ENCODE assay signal across 8 mouse cellular contexts in the genomic region with DNA sequence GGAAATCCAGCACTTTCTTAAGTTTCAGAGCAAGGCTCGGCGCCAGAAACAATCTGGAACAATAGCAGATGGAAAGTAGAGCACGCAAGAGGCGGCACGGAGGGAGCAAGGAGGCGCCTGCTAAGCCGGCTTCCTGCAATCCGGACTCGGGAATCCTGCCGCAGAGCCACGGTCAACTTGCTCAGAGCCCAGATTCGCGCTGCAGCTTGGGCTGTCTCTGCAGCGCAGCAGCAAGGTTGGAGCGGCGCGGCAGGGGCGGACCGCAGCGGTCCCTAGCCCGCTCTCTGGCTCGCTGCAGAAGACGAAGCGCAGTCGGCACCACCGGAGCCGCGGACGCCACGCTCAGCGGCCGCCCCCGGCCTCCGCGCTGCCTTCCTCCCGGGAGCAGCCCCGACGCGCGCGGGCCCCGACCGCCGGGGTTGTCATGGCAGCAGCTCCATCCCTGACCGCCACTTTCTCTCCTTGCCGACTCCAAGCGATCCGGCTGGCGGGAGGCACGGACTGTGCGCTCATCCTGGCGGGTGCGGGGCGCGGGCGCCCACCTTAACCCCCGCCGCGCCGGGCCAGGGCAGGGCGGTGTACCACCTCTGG.
DNase-seq lines count a peak whose midpoint lies in the region; ATAC-seq lines count a peak whose summit lies in the region.

No protein-coding gene starts in this region.

- peak overlapping the region; percentile 72 for H3K4me2 ChIP-seq in embryonic facial prominence, embryonic 11.5 days (ENCODE audit: low read depth, low read length)
- 0 out of 2 replicates have a peak overlapping the region, but pooled peaks have one; percentile 17 for H3K4me2 ChIP-seq in liver, embryonic 16.5 days (ENCODE audit: low read depth, low read length)

- DNase-seq in urinary bladder, postnatal 25 days (ENCODE audit: low spot score), result peak; percentile 4
- no peak for DNase-seq in urinary bladder, adult 18-20 months (ENCODE audit: low spot score in 2 of 2)
- DNase-seq in embryonic facial prominence, embryonic 11.5 days (ENCODE audit: low spot score), result peak; percentile 75
- peak; percentile 79 for DNase-seq in heart, embryonic 10.5 days (ENCODE audit: low spot score)
- peak; percentile 50 to 65 for DNase-seq in layer of hippocampus, adult 18-20 months (ENCODE audit: low spot score in 2 of 2)
- DNase-seq in right cerebral cortex, postnatal 14 days, result peak; percentile 69

- H3K36me3 ChIP-seq in embryonic facial prominence, embryonic 11.5 days (replicated peaks; ENCODE audit: control insufficient read depth, insufficient read depth, low read depth, low read length), result no peaks in the 10 kb centered on the region
- no peaks in the 10 kb centered on the region for H3K36me3 ChIP-seq in heart, embryonic 10.5 days
- H3K36me3 ChIP-seq in liver, embryonic 16.5 days (ENCODE audit: control insufficient read depth, insufficient read depth), result no peaks in the 10 kb centered on the region

- H3K9me3 ChIP-seq in embryonic facial prominence, embryonic 11.5 days (replicated peaks; ENCODE audit: control insufficient read depth, low read length), result no peaks in the 10 kb centered on the region
- no peaks in the 10 kb centered on the region for H3K9me3 ChIP-seq in heart, embryonic 10.5 days
- H3K9me3 ChIP-seq in liver, embryonic 16.5 days (replicated peaks; ENCODE audit: control insufficient read depth, low read length), result no peaks in the 10 kb centered on the region

- peak overlapping the region; percentile 68 for H3K9ac ChIP-seq in embryonic facial prominence, embryonic 11.5 days (replicated peaks; ENCODE audit: low read length)
- no peak overlapping the region for H3K9ac ChIP-seq in liver, embryonic 16.5 days (ENCODE audit: low read depth, low read length)

- H3K27me3 ChIP-seq in embryonic facial prominence, embryonic 11.5 days (ENCODE audit: control insufficient read depth, insufficient read depth, low read length), result no peaks in the 10 kb centered on the region; the same call in 1 of the 2 replicates
- peaks cover 64% of the 10 kb centered on the region for H3K27me3 ChIP-seq in heart, embryonic 10.5 days (ENCODE audit: insufficient read depth, poor library complexity, severe bottlenecking)
- H3K27me3 ChIP-seq in liver, embryonic 16.5 days (ENCODE audit: control insufficient read depth, insufficient read depth, low read depth, low read length), result peaks cover 35% of the 10 kb centered on the region

- WGBS in embryonic facial prominence, embryonic 11.5 days, result under 1% methylated on average over 55 of the region's 61 CpGs
- WGBS in heart, embryonic 10.5 days, result under 1% methylated on average over 61 of the region's 61 CpGs
- WGBS in liver, embryonic 16.5 days (ENCODE audit: insufficient replicate concordance), result 1% methylated on average over 55 of the region's 61 CpGs

- 0 out of 2 replicates have a peak overlapping the region, but pooled peaks have one; percentile 6 for H3K27ac ChIP-seq in embryonic facial prominence, embryonic 11.5 days (replicated peaks; ENCODE audit: low read depth, low read length)
- H3K27ac ChIP-seq in heart, embryonic 10.5 days, result peak overlapping the region; percentile 83
- H3K27ac ChIP-seq in liver, embryonic 16.5 days (ENCODE audit: low read length), result no peak overlapping the region

- H3K4me3 ChIP-seq in embryonic facial prominence, embryonic 11.5 days (ENCODE audit: low read depth, low read length), result peak overlapping the region; percentile 39
- peak overlapping the region; percentile 72 for H3K4me3 ChIP-seq in heart, embryonic 10.5 days
- 0 out of 2 replicates have a peak overlapping the region, but pooled peaks have one; percentile 5 for H3K4me3 ChIP-seq in liver, embryonic 16.5 days (ENCODE audit: low read depth, low read length)

- ATAC-seq in embryonic facial prominence, embryonic 11.5 days (replicated peaks; ENCODE audit: insufficient number of reproducible peaks, low FRiP score, low TSS enrichment, low read depth), result peak; percentile 70
- ATAC-seq in liver, embryonic 16.5 days (ENCODE audit: low read depth), result no peak
- ATAC-seq in megakaryocyte, adult 5-6 weeks (ENCODE audit: poor library complexity, severe bottlenecking), result no peak

- peaks cover 3% of the 10 kb centered on the region; the same call in 1 of the 2 replicates for H3K4me1 ChIP-seq in embryonic facial prominence, embryonic 11.5 days (ENCODE audit: control insufficient read depth, insufficient read depth, low read length)
- H3K4me1 ChIP-seq in heart, embryonic 10.5 days, result peaks cover 8% of the 10 kb centered on the region; the same call in 1 of the 2 replicates
- H3K4me1 ChIP-seq in liver, embryonic 16.5 days (ENCODE audit: control insufficient read depth, low read depth, low read length), result no peaks in the 10 kb centered on the region

Comparison
In these comparisons a context has a peak if more than half of its experiments do, and no peak if none do; other contexts are left out.
1. DNase-seq: peak in urinary bladder, postnatal 25 days (single experiment), embryonic facial prominence, embryonic 11.5 days (single experiment), heart, embryonic 10.5 days (single experiment), layer of hippocampus, adult 18-20 months (2 of 2) and right cerebral cortex, postnatal 14 days (single experiment); none in urinary bladder, adult 18-20 months (0 of 2).
2. H3K4me3 ChIP-seq: peak in every context shown above with its lines; median percentile 72 in heart, embryonic 10.5 days; 39 in embryonic facial prominence, embryonic 11.5 days; 5 in liver, embryonic 16.5 days.